Mouse (Mus musculus): ENCODE results near the gene Mark1. TPM values are rescaled to one million over a fixed set of nuclear protein-coding genes. Genes with fewer than 3 reads are reported as not detected.

Mark1 gene
- polyA plus RNA-seq (2014; fragmentation: Illumina TruSeq; extraction: RNeasy Lipid Tissue Mini Kit (QIAGEN cat#74804); ENCODE audit: low read depth, low replicate concordance): 8.1 TPM

DNA sequence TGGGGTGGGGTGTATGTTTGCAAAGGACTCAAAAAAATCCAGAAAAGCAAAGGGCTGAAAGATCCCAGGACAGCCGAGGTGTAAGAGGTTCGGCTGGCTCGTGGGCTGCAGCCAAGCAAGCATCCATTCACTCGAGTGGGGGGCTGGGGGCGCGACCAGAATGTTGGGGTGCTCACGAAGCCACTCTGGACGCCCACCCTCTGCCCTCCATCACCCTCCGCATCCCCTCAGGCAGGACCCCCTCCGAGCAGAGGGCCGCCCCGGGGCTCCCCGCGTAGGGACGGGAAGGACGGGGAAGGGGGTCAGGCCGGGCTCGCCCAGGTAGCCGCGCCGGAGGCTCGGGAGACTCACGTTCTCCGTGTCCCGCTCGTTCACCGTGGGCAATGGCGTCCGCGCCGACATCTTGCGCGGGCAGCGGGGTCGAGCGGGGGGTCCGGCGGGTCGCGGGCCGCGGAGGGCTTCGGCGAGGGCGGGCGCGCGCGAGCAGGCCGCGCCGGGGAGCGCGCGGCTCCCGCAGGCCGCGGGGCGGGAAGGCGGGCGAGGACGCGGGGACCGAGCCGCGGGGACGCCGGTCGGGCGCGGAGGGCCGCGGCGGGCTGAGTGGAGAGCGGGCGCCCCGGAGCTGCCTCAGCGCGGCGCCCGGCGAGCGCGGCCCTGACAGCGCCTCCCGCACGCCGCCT, at the start of gene Mark1:
Gene Mark1, minus strand, starts transcription at position 500 of the 680 bp plus-strand sequence.

GRCm38 (mm10) chr1:184882281-184883268, 116.8 kb downstream of the Mark1 start, which contains the start of gene C130074G19Rik:
C130074G19Rik (minus strand) TSS chr1:184883218.

Other genes with a start within 250 kb of the Mark1 start
- gene Marc1, start 188.3 kb downstream of the Mark1 start, polyA plus RNA-seq (2014; fragmentation: Illumina TruSeq; extraction: RNeasy Lipid Tissue Mini Kit (QIAGEN cat#74804); ENCODE audit: low read depth, low replicate concordance): 4.0 TPM
- gene Marc2, start 153.1 kb downstream of the Mark1 start, polyA plus RNA-seq (2014; fragmentation: Illumina TruSeq; extraction: RNeasy Lipid Tissue Mini Kit (QIAGEN cat#74804); ENCODE audit: low read depth, low replicate concordance): 288 TPM
- 77.7 TPM for gene C130074G19Rik, start 116.4 kb downstream of the Mark1 start, polyA plus RNA-seq (2014; fragmentation: Illumina TruSeq; extraction: RNeasy Lipid Tissue Mini Kit (QIAGEN cat#74804); ENCODE audit: low read depth, low replicate concordance)
- 23.4 TPM for gene Rab3gap2, start 204.5 kb upstream of the Mark1 start, polyA plus RNA-seq (2014; fragmentation: Illumina TruSeq; extraction: RNeasy Lipid Tissue Mini Kit (QIAGEN cat#74804); ENCODE audit: low read depth, low replicate concordance)